Mouse (Mus musculus) mammary gland, adult 2 months (tissue): ENCODE data around the gene Olfr1387. TPM values are rescaled to one million over a fixed set of nuclear protein-coding genes. Genes with fewer than 3 reads are reported as not detected.

Source experiments
- polyA plus RNA-seq: library from polyadenylated mRNA; depleted of rRNA; stranded (reverse); fragments of >200 nt; gene quantifications from 2 replicates; pipeline ENCODE4 v1.2.3, GENCODE M21; 2012; ENCODE audit warnings: low replicate concordance; rRNA removed

Olfr1387 gene
- not detected in 2 replicates for polyA plus RNA-seq

DNA sequence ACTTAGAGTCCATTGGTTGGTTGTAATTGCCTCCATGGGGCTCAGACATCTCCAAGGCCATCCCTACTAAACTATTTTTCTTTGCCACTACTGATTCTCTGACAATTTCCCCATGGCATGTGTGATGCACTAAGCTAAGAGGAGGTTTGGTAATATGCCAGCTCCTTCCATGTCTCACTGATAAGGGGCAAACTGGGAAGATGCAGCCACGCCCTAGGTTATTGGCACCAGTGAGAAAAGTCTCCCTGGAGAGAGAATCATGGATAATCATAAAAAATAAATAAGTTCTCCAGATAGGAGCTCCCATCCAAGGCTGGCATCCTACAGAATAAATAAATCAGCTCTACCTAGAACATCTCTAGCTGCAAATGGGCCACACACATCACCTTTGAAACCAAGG is at the start of gene Olfr1387:
TSS of gene Olfr1387 (plus strand) at position 301 of the 400 bp plus-strand sequence.

DNA sequence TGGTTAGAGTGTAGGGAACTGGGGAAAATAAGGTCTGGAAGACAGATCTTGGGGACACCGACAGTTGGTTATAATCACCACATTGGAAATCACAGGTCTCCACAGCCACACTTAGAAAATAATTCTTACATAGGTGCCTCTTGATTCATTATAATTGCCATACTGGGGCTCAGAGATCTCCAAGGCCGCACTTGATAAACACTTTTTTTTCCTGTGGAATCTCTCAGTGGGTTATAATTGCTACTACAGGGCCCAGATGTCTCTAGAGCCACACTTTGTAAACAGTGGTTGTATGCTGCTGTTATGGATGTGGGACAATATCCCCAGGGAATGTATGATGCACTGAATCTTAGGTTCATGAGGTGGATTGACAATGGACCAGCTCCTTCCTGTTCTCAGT is 32.4 kb upstream of the Olfr1387 start, which contains the start of gene Olfr1389:
TSS of gene Olfr1389 (plus strand) at position 301 of the 400 bp plus-strand sequence.

DNA sequence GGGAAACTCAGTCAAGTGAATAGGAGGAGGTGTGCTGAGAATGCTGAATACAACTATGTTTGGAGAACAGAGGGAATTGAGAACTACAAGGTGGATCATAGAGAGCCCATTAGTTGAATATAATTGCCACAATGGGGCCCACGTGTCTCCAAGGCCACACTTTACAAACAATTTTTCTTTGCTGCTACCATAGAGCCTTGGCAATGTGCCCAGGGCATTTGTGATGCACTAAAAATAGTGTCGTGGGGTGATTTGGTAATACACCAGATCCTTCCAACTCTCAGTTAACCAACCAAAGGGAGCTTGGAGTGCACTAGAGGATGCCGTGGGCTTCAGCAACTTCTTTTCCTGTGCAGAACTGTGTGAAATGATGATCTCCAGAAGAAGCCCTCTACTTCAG is 18.7 kb upstream of the Olfr1387 start, which contains the start of gene Olfr1388:
TSS of gene Olfr1388 (plus strand) at position 214 of the 400 bp plus-strand sequence.

GRCm38 (mm10) chr11:49464746-49465145 is 9.6 kb downstream of the Olfr1387 start, which contains the start of gene Olfr1386:
Olfr1386 (plus strand) TSS chr11:49465046.

GRCm38 (mm10) chr11:49488770-49489169 is 33.6 kb downstream of the Olfr1387 start, which contains the start of gene Olfr1385:
Olfr1385 (plus strand) TSS chr11:49489070.

Other genes starting within 250 kb of the Olfr1387 start
- 152 and 226 TPM in 2 replicates for gene Mgat1, start 211.2 kb upstream of the Olfr1387 start, polyA plus RNA-seq
- gene Olfr1393, start 177.0 kb upstream of the Olfr1387 start, polyA plus RNA-seq: 0.13 and 0.14 TPM in 2 replicates
- 0.04 TPM in 1 of 2 replicates, not detected in the other for gene Olfr1392, start 170.1 kb upstream of the Olfr1387 start, polyA plus RNA-seq
- gene Olfr10, start 150.6 kb upstream of the Olfr1387 start, polyA plus RNA-seq: not detected in 2 replicates
- not detected in 2 replicates for gene Olfr1391, start 132.6 kb upstream of the Olfr1387 start, polyA plus RNA-seq
- gene Olfr1390, start 120.2 kb upstream of the Olfr1387 start, polyA plus RNA-seq: not detected in 2 replicates
- gene Olfr1389, start 32.3 kb upstream of the Olfr1387 start, polyA plus RNA-seq: not detected in 2 replicates
- gene Olfr1388, start 18.7 kb upstream of the Olfr1387 start, polyA plus RNA-seq: 0.06 and 0.53 TPM in 2 replicates
- not detected in 2 replicates for gene Olfr1386, start 9.7 kb downstream of the Olfr1387 start, polyA plus RNA-seq
- not detected in 2 replicates for gene Olfr1385, start 33.7 kb downstream of the Olfr1387 start, polyA plus RNA-seq
- not detected in 2 replicates for gene Olfr1384, start 51.4 kb downstream of the Olfr1387 start, polyA plus RNA-seq
- gene Olfr1383, start 64.3 kb downstream of the Olfr1387 start, polyA plus RNA-seq: not detected in 2 replicates
- gene Olfr1382, start 72.9 kb downstream of the Olfr1387 start, polyA plus RNA-seq: not detected in 2 replicates
- not detected in 2 replicates for gene Olfr1381, start 88.1 kb downstream of the Olfr1387 start, polyA plus RNA-seq
- gene Olfr1380, start 101.5 kb downstream of the Olfr1387 start, polyA plus RNA-seq: not detected in 2 replicates
- gene Flt4, start 153.9 kb downstream of the Olfr1387 start, polyA plus RNA-seq: 8.6 and 9.8 TPM in 2 replicates
- gene Scgb3a1, start 208.3 kb downstream of the Olfr1387 start, polyA plus RNA-seq: 1.7 and 1.9 TPM in 2 replicates